Mouse (Mus musculus) intestine, postnatal 0 days (tissue): ENCODE results near the gene Pfkl. TPM values are rescaled to one million over a fixed set of nuclear protein-coding genes. Genes with fewer than 3 reads are reported as not detected.
A peak's percentile ranks its signal among the peaks of the same experiment; 100 is the strongest.
"Not testable (repeated sequence)": the region's sequence is repeated elsewhere in the genome, so short reads cannot be mapped to it uniquely, and the experiment has no call there.

Source experiments
- ATAC-seq: fragments of 200-750 bp; cut with Nextera tagmentation; 2 replicates; pipeline ENCODE4 v1.8.0; 2017; ENCODE audit warnings: mild to moderate bottlenecking, moderate TSS enrichment, moderate library complexity
- H3K27ac ChIP-seq: fragments of 300-500 bp; sonication (generic); 2 replicates; pipeline ENCODE4 v1.5.1; 2014; ENCODE audit warnings: mild to moderate bottlenecking, low read depth, low read length, moderate library complexity
- H3K27me3 ChIP-seq: fragments of 300-500 bp; sonication (generic); replicated peaks from 2 replicates; pipeline ENCODE4 v1.6.1; 2014; ENCODE audit warnings: low read length, mixed read lengths; ENCODE audit not compliant: control insufficient read depth, insufficient read depth
- H3K36me3 ChIP-seq: fragments of 300-500 bp; sonication (generic); 2 replicates; pipeline ENCODE4 v1.6.1; 2014; ENCODE audit warnings: mild to moderate bottlenecking, moderate library complexity; ENCODE audit not compliant: control insufficient read depth, insufficient read depth
- H3K4me1 ChIP-seq: fragments of 300-500 bp; sonication (generic); replicated peaks from 2 replicates; pipeline ENCODE4 v1.6.1; 2014; ENCODE audit warnings: antibody characterized with exemption, low read length, mixed read lengths; ENCODE audit not compliant: control insufficient read depth, insufficient read depth
- H3K4me2 ChIP-seq: fragments of 300-500 bp; sonication (generic); replicated peaks from 2 replicates; pipeline ENCODE4 v1.6.1; 2014; ENCODE audit warnings: low read depth, mild to moderate bottlenecking, moderate library complexity
- H3K4me3 ChIP-seq: fragments of 300-500 bp; sonication (generic); 2 replicates; pipeline ENCODE4 v1.5.1; 2014; ENCODE audit warnings: low read depth, low read length
- H3K9ac ChIP-seq: fragments of 300-500 bp; sonication (generic); 2 replicates; pipeline ENCODE4 v1.6.1; 2014; ENCODE audit warnings: mild to moderate bottlenecking, low read depth, low read length
- H3K9me3 ChIP-seq: fragments of 300-500 bp; sonication (generic); 2 replicates; pipeline ENCODE4 v1.6.1; 2016; ENCODE audit warnings: mixed run types; ENCODE audit not compliant: control insufficient read depth
- CTCF ChIP-seq: sonication (generic); IDR thresholded peaks from 2 replicates; pipeline ENCODE4 v1.5.1; 2016; ENCODE audit warnings: low read depth, mild to moderate bottlenecking, control low read depth, antibody characterized with exemption, moderate library complexity
- WGBS: fragments of 180-500 bp; shearing (Covaris S2); extraction: QIAGEN DNeasy Blood & Tissue Kit; methylation state at CpG from one replicate; pipeline ENCODE4 v1.1.7; 2014; 5-methylcytosine and 5-hydroxymethylcytosine counted together
- polyA plus RNA-seq: library from polyadenylated mRNA; unstranded; fragments of >200 nt; fragmentation: Nextera tagmentation; extraction: Ambion mirVana; gene quantifications from 2 replicates; pipeline ENCODE4 v1.2.1, GENCODE M21; 2015

The Pfkl gene
- polyA plus RNA-seq, 1 experiment from 2014 or later, result 51.1 TPM

- Histone ChIP-seq H3K4me3 (no peak overlapping the region), H3K27me3 (no peaks in the 10 kb centered on the region), H3K4me2 (no peak overlapping the region), H3K9me3 (no peaks in the 10 kb centered on the region), H3K27ac (no peak overlapping the region), H3K4me1 (no peaks in the 10 kb centered on the region), H3K9ac (no peak overlapping the region), H3K36me3 (no peaks in the 10 kb centered on the region)
- WGBS, result 30% methylated on average over 5 of the region's 5 CpGs
- no peak for ATAC-seq
- TF ChIP-seq CTCF, result no peak
Observed at GRCm38 (mm10) chr10:78016366-78016765, 6.5 kb upstream of the Pfkl start.

DNA sequence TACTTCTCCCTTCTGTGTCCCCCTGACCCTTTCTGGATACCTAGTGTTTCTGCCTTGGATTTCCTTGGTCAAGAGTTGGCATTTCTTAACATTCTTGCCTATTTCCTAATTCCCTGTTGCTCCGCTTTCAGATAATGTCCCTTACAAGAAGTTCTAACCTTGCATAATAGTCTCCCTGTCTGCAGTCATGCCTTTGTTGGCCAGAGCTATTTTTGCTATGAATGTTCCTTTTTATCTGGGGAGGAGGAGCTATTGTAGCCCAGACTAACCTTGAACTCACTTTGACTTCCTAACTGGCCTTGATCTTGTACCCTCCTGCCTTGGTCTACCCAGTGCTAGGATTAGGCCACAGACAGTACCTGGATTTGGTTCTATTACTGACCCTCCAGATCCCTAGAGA, 5.6 kb upstream of the Pfkl start:
- TF ChIP-seq CTCF, result no peak
- H3K9me3 ChIP-seq, result no peaks in the 10 kb centered on the region
- no peaks in the 10 kb centered on the region for H3K36me3 ChIP-seq
- no peak for ATAC-seq
- H3K27ac ChIP-seq, result no peak overlapping the region
- WGBS, result 79% methylated on average over 1 of the region's 1 CpGs
- no peaks in the 10 kb centered on the region for H3K27me3 ChIP-seq
- no peak overlapping the region for H3K4me3 ChIP-seq
- no peak overlapping the region for H3K4me2 ChIP-seq
- H3K4me1 ChIP-seq, result no peaks in the 10 kb centered on the region
- H3K9ac ChIP-seq, result no peak overlapping the region

DNA sequence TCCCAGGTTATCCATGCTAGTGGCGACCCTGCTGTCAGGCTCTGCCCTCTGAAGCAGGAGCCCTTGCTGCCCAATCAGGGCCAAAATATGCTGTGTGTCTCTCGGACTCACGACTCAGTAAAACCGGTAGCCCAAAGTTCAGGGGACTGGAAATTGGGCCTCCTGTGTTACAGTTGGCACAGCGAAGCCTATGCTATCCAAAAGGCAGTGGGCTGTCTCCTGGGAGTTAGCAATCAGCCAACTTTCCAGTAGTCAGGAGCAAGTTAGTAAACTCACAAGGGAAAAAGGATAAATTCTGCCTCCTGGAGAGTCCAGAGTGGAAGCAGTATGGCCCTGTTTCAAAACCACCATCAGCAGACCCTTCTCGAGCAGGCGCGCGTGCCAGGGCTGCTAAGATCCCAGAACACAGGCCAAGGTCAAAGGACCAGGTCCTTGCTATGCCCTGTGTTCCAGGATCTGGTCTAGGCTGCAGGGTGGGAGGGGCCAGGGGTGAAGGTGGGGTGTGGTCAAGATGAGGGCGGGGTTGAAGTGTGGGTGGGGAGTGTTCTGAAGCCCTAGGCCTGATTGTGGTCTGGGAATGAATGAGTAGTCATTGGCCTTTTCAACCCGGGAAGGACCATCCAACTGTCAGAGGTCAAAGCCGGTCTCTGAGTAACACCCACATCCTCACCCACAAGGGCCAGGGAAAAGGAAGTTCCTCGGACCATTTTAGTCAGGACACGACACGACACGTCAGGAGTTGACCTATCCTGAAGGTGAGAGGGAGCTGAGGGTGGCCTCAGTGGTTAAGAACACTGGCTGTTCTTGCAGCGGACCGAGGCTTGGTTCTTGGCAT, 3.0 kb upstream of the Pfkl start:
- Histone ChIP-seq H3K9ac (no peak overlapping the region), H3K9me3 (no peaks in the 10 kb centered on the region), H3K4me1 (peaks cover 11% of the 10 kb centered on the region), H3K27me3 (no peaks in the 10 kb centered on the region), H3K27ac (no peak overlapping the region), H3K4me2 (no peak overlapping the region), H3K36me3 (no peaks in the 10 kb centered on the region), H3K4me3 (no peak overlapping the region)
- TF ChIP-seq CTCF, result no peak
- WGBS, result 90% methylated on average over 18 of the region's 18 CpGs
- ATAC-seq, result no peak

DNA sequence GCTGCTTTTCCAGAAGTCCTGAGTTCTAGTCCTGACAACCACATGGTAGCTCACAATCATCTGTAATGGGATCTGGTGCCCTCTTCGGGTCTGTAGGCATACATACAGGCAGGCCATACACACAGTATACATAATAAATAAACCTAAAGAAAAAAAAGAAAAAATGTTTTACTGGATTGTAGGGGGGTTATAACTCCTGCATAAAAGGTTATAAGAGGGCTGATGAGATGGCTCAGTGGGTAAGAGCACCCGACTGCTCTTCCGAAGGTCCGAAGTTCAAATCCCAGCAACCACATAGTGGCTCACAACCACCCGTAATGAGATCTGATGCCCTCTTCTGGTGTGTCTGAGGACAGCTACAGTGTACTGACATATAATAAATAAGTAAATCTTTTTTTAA, 1.2 kb upstream of the Pfkl start:
- WGBS, result 90% methylated on average over 5 of the region's 5 CpGs
- H3K4me3 ChIP-seq, ATAC-seq, H3K36me3 ChIP-seq, H3K9me3 ChIP-seq, H3K27ac ChIP-seq, H3K4me2 ChIP-seq, H3K9ac ChIP-seq, H3K27me3 ChIP-seq: not testable (repeated sequence)
- TF ChIP-seq CTCF, result peak; percentile 36
- peaks cover 12% of the 10 kb centered on the region for H3K4me1 ChIP-seq

GRCm38 (mm10) chr10:78010335-78010734, 452 bp upstream of the Pfkl start:
- H3K9ac ChIP-seq, result no peak overlapping the region
- H3K36me3 ChIP-seq, result no peaks in the 10 kb centered on the region
- TF ChIP-seq CTCF, result no peak
- H3K4me1 ChIP-seq, result peaks cover 16% of the 10 kb centered on the region
- peak overlapping the region; percentile 89 for H3K4me2 ChIP-seq
- no peaks in the 10 kb centered on the region for H3K9me3 ChIP-seq
- 11% methylated on average over 10 of the region's 10 CpGs for WGBS
- H3K27ac ChIP-seq, result no peak overlapping the region
- H3K4me3 ChIP-seq, result peak overlapping the region; percentile 78
- ATAC-seq, result no peak
- no peaks in the 10 kb centered on the region for H3K27me3 ChIP-seq

- Histone ChIP-seq H3K9ac (peak overlapping the region; percentile 67), H3K27ac (peak overlapping the region; percentile 92), H3K36me3 (no peaks in the 10 kb centered on the region), H3K4me1 (peaks cover 17% of the 10 kb centered on the region), H3K27me3 (no peaks in the 10 kb centered on the region), H3K4me3 (peak overlapping the region; percentile 78), H3K9me3 (no peaks in the 10 kb centered on the region), H3K4me2 (peak overlapping the region; percentile 89)
- WGBS, result under 1% methylated on average over 55 of the region's 59 CpGs
- ATAC-seq, result peak; percentile 94
- TF ChIP-seq CTCF, result peak; percentile 83
Observed at GRCm38 (mm10) chr10:78009184-78009944, 519 bp downstream of the Pfkl start.
